Mouse (Mus musculus): ENCODE data around the gene Olfr160. TPM values are rescaled to one million over a fixed set of nuclear protein-coding genes. Genes with fewer than 3 reads are reported as not detected.

The Olfr160 gene
- not detected in 2 replicates for polyA plus RNA-seq (2012; rRNA removed)

DNA sequence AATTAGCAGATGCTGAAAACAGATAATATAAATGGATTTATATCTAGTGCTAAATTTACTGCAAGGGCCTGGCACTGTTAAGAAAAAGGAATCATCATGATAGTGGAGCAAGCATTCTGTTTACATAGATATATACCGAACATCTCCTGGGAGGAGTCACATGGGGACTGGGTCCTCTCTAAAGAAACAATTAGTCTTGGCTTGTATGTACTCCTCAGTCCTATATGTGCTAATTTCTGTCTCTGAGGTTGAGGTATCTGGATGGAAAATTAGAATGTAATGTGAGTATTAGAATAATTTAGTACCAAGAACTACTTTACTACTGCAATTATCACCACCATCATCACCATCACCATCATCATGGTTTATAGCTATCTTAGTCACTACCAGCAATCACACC lies at the start of gene Olfr160:
Gene Olfr160 (minus strand): TSS at position 101 of the 400 bp plus-strand sequence.

GRCm38 (mm10) chr9:37744806-37745205 lies 28.8 kb upstream of the Olfr160 start, which contains the start of gene Olfr874:
Gene Olfr874 (plus strand): TSS chr9:37745106.

DNA sequence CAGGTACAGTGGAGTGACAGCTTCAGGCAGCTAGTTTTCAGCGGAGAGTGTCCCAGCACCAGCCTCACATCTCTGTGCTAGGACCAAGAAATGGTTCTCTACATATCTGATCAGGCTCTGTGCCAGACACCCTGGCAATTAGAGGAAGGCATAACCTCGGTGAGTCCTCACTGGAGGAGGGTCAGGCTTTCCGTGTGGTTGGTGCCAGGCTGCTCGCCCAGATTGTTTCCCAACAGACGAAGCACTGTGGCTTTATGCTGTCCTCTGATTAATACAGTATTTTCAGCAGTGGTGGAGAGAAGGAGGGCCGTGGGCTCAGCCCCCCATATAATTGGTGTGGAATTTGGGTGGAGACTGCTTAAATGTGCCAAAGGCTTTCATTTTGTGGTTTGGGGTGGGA lies 46.9 kb downstream of the Olfr160 start, which contains the start of gene Panx3:
Gene Panx3 (minus strand): TSS at position 121 of the 400 bp plus-strand sequence.

Other genes with a start within 250 kb of the Olfr160 start
- 37.7 and 63.0 TPM in 2 replicates for gene Msantd2, start 226.9 kb downstream of the Olfr160 start, polyA plus RNA-seq (2012; rRNA removed)
- 52.3 and 56.8 TPM in 2 replicates for gene Esam, start 188.2 kb downstream of the Olfr160 start, polyA plus RNA-seq (2012; rRNA removed)
- gene Vsig2, start 177.0 kb downstream of the Olfr160 start, polyA plus RNA-seq (2012; rRNA removed), result 7.2 and 10.3 TPM in 2 replicates
- 9.3 and 12.9 TPM in 2 replicates for gene Nrgn, start 163.3 kb downstream of the Olfr160 start, polyA plus RNA-seq (2012; rRNA removed)
- 7.4 and 10.4 TPM in 2 replicates for gene Siae, start 160.6 kb downstream of the Olfr160 start, polyA plus RNA-seq (2012; rRNA removed)
- gene Spa17, start 102.5 kb downstream of the Olfr160 start, polyA plus RNA-seq (2012; rRNA removed), result 1.5 and 1.6 TPM in 2 replicates
- 45.1 and 55.5 TPM in 2 replicates for gene Tbrg1, start 58.9 kb downstream of the Olfr160 start, polyA plus RNA-seq (2012; rRNA removed)
- gene Panx3, start 47.0 kb downstream of the Olfr160 start, polyA plus RNA-seq (2012; rRNA removed), result 0.13 and 0.24 TPM in 2 replicates
- 0.18 TPM in 1 of 2 replicates, not detected in the other for gene Olfr874, start 28.9 kb upstream of the Olfr160 start, polyA plus RNA-seq (2012; rRNA removed)
- gene Olfr875, start 55.6 kb upstream of the Olfr160 start, polyA plus RNA-seq (2012; rRNA removed), result 0.33 and 0.42 TPM in 2 replicates
- not detected in 2 replicates for gene Olfr876, start 86.8 kb upstream of the Olfr160 start, polyA plus RNA-seq (2012; rRNA removed)
- gene Olfr877, start 138.0 kb upstream of the Olfr160 start, polyA plus RNA-seq (2012; rRNA removed), result 0.29 TPM in 1 of 2 replicates, not detected in the other
- gene Olfr145, start 180.5 kb upstream of the Olfr160 start, polyA plus RNA-seq (2012; rRNA removed), result not detected in 2 replicates
- gene Olfr878, start 201.6 kb upstream of the Olfr160 start, polyA plus RNA-seq (2012; rRNA removed), result 0.35 TPM in 1 of 2 replicates, not detected in the other